Mouse (Mus musculus) hindbrain, embryonic 14.5 days (tissue): ENCODE results near the gene Pcnx3. TPM values are rescaled to one million over a fixed set of nuclear protein-coding genes. Genes with fewer than 3 reads are reported as not detected.

Experiments used
- ATAC-seq: fragments of 200-750 bp; cut with Nextera tagmentation; 2 replicates; pipeline ENCODE4 v1.8.0; 2017; ENCODE audit warnings: moderate number of reproducible peaks, mild to moderate bottlenecking, moderate TSS enrichment, moderate library complexity; ENCODE audit not compliant: low FRiP score
- DNase-seq: peaks from one replicate; pipeline ENCODE4 v3.0.0-alpha.2; 2015; ENCODE audit warnings: low spot score
- H3K27ac ChIP-seq: fragments of 300-500 bp; sonication (generic); 2 replicates; pipeline ENCODE4 v1.5.1; 2014; ENCODE audit warnings: mild to moderate bottlenecking, moderate library complexity
- H3K27me3 ChIP-seq: fragments of 300-500 bp; sonication (generic); 2 replicates; pipeline ENCODE4 v1.6.1; 2014; ENCODE audit warnings: mild to moderate bottlenecking, low read length, mixed read lengths; ENCODE audit not compliant: control insufficient read depth, insufficient read depth
- H3K36me3 ChIP-seq: fragments of 300-500 bp; sonication (generic); replicated peaks from 2 replicates; pipeline ENCODE4 v1.6.1; 2014; ENCODE audit not compliant: control insufficient read depth, insufficient read depth
- H3K4me1 ChIP-seq: fragments of 300-500 bp; sonication (generic); replicated peaks from 2 replicates; pipeline ENCODE4 v1.6.1; 2014; ENCODE audit warnings: antibody characterized with exemption, low read length, mixed read lengths; ENCODE audit not compliant: control insufficient read depth, insufficient read depth
- H3K4me2 ChIP-seq: fragments of 300-500 bp; sonication (generic); replicated peaks from 2 replicates; pipeline ENCODE4 v1.6.1; 2014; ENCODE audit warnings: mild to moderate bottlenecking, moderate library complexity
- H3K4me3 ChIP-seq: fragments of 300-500 bp; sonication (generic); replicated peaks from 2 replicates; pipeline ENCODE4 v1.5.1; 2014; ENCODE audit warnings: mild to moderate bottlenecking, low read length
- H3K9ac ChIP-seq: fragments of 300-500 bp; sonication (generic); 2 replicates; pipeline ENCODE4 v1.6.1; 2014
- H3K9me3 ChIP-seq: fragments of 300-500 bp; sonication (generic); 2 replicates; pipeline ENCODE4 v1.6.1; 2016; ENCODE audit warnings: low read length; ENCODE audit not compliant: control insufficient read depth
- WGBS: fragments of 180-500 bp; shearing (Covaris S2); extraction: QIAGEN DNeasy Blood & Tissue Kit; methylation state at CpG from one replicate; pipeline ENCODE4 v1.1.7; 2014; 5-methylcytosine and 5-hydroxymethylcytosine counted together
- polyA plus RNA-seq: library from polyadenylated mRNA; unstranded; fragments of >200 nt; fragmentation: Nextera tagmentation; extraction: Ambion mirVana; gene quantifications from 2 replicates; pipeline ENCODE4 v1.2.1, GENCODE M21; 2014

Gene Pcnx3
- polyA plus RNA-seq, 1 experiment from 2014 or later: 32.1 TPM

- H3K27ac ChIP-seq: no peak within 1 kb of the TSS
- no peak for DNase-seq
- no peaks in the 10 kb centered on the region for H3K27me3 ChIP-seq
- no peaks in the 10 kb centered on the region for H3K4me1 ChIP-seq
- ATAC-seq: 0 out of 2 replicates have a peak, but pooled peaks have one; percentile 46
- peaks cover 80% of the 10 kb centered on the region for H3K36me3 ChIP-seq
- WGBS: 77% methylated on average over 17 of the region's 17 CpGs
- H3K9me3 ChIP-seq: no peaks in the 10 kb centered on the region
- no peak within 1 kb of the TSS for H3K9ac ChIP-seq
- no peak within 1 kb of the TSS for H3K4me3 ChIP-seq
- no peak within 1 kb of the TSS for H3K4me2 ChIP-seq
Observed at GRCm38 (mm10) chr19:5704163-5704800, 15.6 kb upstream of the Pcnx3 start, which contains the start of gene Kcnk7. Gene Kcnk7, plus strand, starts transcription at chr19:5704367.

DNA sequence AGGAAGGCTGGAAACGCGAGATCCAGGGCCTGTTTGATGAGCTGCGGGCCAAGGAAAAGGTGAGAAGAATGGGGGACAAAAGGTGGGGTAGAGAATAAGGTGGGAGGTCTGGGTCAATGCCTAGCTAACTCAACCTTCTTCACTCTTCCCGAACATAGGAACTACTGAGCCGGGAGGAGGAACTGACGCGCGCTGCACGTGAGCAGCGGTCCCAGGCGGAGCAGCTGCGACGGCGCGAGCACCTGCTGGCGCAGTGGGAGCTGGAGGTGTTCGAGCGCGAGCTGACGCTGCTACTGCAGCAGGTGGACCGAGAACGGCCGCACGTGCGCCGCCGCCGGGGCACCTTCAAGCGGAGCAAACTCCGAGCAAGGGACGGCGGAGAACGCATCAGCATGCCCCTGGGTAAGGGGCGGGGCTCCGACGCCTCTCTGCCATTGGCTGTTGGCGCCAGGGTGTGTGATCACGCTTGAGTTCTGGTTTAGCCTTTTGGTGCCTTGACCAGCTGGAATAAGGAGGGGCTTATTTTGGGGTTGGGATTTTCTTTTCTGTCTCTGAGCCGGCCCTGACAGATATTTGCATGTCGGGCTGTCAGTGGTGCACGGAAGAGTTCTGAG is 7.2 kb upstream of the Pcnx3 start:
- ATAC-seq: 0 out of 2 replicates have a peak, but pooled peaks have one; percentile 38
- H3K36me3 ChIP-seq: peaks cover 74% of the 10 kb centered on the region
- H3K4me3 ChIP-seq: peak overlapping the region; percentile 22
- H3K27me3 ChIP-seq: no peaks in the 10 kb centered on the region
- H3K9ac ChIP-seq: peak overlapping the region; percentile 24; the same call in 1 of the 2 replicates
- H3K4me1 ChIP-seq: peaks cover 16% of the 10 kb centered on the region; the same call in 1 of the 2 replicates
- no peak overlapping the region for H3K27ac ChIP-seq
- H3K4me2 ChIP-seq: peak overlapping the region; percentile 50
- WGBS: 11% methylated on average over 41 of the region's 41 CpGs
- DNase-seq: no peak
- no peaks in the 10 kb centered on the region for H3K9me3 ChIP-seq

DNA sequence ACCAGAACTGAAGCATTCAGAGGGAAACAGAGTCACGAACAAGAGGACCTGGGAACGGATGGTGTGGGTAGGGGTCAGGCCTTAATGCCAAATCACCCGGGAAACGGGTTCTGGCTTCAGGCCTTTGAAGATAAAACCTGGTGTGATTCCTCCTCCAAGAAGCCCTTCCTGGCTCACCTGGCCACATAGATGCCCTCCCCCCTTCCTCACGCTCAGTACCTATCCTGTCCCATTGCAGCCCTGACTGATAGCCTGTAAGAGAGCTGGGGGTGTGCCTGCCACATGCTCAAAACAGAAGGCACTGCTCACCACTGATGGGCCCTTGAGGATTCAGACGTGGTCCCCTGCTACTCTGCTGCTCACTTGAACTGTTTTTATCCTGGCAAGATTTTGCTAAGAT is 5.1 kb upstream of the Pcnx3 start:
- Histone ChIP-seq H3K36me3 (peaks cover 53% of the 10 kb centered on the region), H3K4me1 (peaks cover 28% of the 10 kb centered on the region), H3K4me3 (no peak overlapping the region), H3K9me3 (no peaks in the 10 kb centered on the region), H3K27ac (no peak overlapping the region), H3K27me3 (no peaks in the 10 kb centered on the region), H3K4me2 (no peak overlapping the region), H3K9ac (no peak overlapping the region)
- 90% methylated on average over 6 of the region's 6 CpGs for WGBS
- DNase-seq: no peak
- no peak for ATAC-seq

- peak overlapping the region; percentile 78; the same call in 1 of the 2 replicates for H3K9ac ChIP-seq
- peaks cover 44% of the 10 kb centered on the region for H3K36me3 ChIP-seq
- peak overlapping the region; percentile 55 for H3K27ac ChIP-seq
- DNase-seq (no peak), ATAC-seq (no peak)
- 69% methylated on average over 10 of the region's 10 CpGs for WGBS
- H3K4me1 ChIP-seq: peaks cover 29% of the 10 kb centered on the region
- H3K27me3 ChIP-seq: no peaks in the 10 kb centered on the region
- no peaks in the 10 kb centered on the region for H3K9me3 ChIP-seq
- H3K4me2 ChIP-seq: peak overlapping the region; percentile 99
- H3K4me3 ChIP-seq: no peak overlapping the region
Observed at GRCm38 (mm10) chr19:5692913-5693396, 4.2 kb upstream of the Pcnx3 start.

GRCm38 (mm10) chr19:5692086-5692912 is 3.6 kb upstream of the Pcnx3 start:
- 65% methylated on average over 10 of the region's 10 CpGs for WGBS
- ATAC-seq: no peak
- Histone ChIP-seq H3K36me3 (peaks cover 38% of the 10 kb centered on the region), H3K9me3 (no peaks in the 10 kb centered on the region), H3K4me2 (peak overlapping the region; percentile 99), H3K27me3 (no peaks in the 10 kb centered on the region), H3K9ac (peak overlapping the region; percentile 78), H3K4me3 (peak overlapping the region; percentile 97), H3K27ac (peak overlapping the region; percentile 55), H3K4me1 (peaks cover 36% of the 10 kb centered on the region)
- no peak for DNase-seq

- Histone ChIP-seq H3K4me1 (peaks cover 38% of the 10 kb centered on the region), H3K9ac (peak overlapping the region; percentile 78; the same call in 1 of the 2 replicates), H3K27ac (peak overlapping the region; percentile 28; the same call in 1 of the 2 replicates), H3K4me3 (peak overlapping the region; percentile 97), H3K27me3 (no peaks in the 10 kb centered on the region), H3K36me3 (peaks cover 31% of the 10 kb centered on the region), H3K4me2 (peak overlapping the region; percentile 99), H3K9me3 (no peaks in the 10 kb centered on the region)
- DNase-seq (no peak), ATAC-seq (no peak)
- WGBS: 85% methylated on average over 5 of the region's 5 CpGs
Observed at GRCm38 (mm10) chr19:5691601-5692000, 2.9 kb upstream of the Pcnx3 start.

- H3K4me3 ChIP-seq: peak overlapping the region; percentile 97
Observed at GRCm38 (mm10) chr19:5690343-5690735, 1.6 kb upstream of the Pcnx3 start.

DNA sequence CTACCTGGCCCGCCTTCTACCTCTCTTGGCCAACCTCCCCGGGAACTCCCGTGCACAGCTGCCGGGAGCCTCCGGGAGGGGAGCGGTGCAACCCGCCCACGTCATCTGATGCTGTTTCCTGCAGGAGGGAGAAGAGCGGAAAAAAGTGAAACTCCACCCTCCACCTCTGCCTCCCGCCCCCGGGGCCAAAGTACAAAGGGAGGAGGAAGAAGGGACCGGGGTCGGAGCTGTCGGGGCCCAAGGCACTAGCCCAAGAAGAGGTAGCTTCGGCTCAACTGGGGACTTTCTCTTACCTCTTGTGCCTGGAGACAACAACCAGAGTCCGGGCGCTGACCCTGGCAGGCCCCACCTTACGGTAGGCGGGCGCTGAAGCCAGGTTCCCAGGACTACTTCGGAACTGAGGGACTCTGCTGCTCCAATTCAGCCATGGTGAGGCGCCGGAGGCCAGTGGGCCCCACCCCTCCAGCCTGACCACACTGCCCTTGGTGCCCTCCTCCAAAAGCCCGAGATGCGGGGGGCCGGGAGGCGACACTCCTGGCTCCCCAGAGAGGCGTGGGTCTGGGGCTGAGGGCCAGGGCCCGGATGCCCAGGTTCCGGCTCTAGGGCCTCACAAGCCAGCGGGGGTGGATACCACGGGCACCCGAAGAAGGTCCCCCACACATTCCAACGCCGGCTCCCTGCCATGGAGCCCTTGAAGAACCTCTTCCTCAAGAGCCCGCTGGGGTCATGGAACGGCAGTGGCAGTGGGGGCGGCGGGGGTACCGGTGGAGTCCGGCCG is 1.0 kb upstream of the Pcnx3 start:
- Histone ChIP-seq H3K27ac (peak overlapping the region; percentile 71), H3K4me2 (peak overlapping the region; percentile 99), H3K4me3 (peak overlapping the region; percentile 97), H3K9me3 (no peaks in the 10 kb centered on the region), H3K27me3 (no peaks in the 10 kb centered on the region), H3K4me1 (peaks cover 32% of the 10 kb centered on the region), H3K9ac (peak overlapping the region; percentile 78), H3K36me3 (peaks cover 37% of the 10 kb centered on the region)
- DNase-seq (peak; percentile 56), ATAC-seq (no peak)
- WGBS: 12% methylated on average over 42 of the region's 42 CpGs

More at GRCm38 (mm10) chr19:5690343-5690735, 1.6 kb upstream of the Pcnx3 start:
- Histone ChIP-seq H3K4me1 (peaks cover 32% of the 10 kb centered on the region), H3K9me3 (no peaks in the 10 kb centered on the region), H3K4me2 (peak overlapping the region; percentile 99), H3K36me3 (peaks cover 35% of the 10 kb centered on the region), H3K27me3 (no peaks in the 10 kb centered on the region), H3K27ac (peak overlapping the region; percentile 71; the same call in 1 of the 2 replicates), H3K9ac (peak overlapping the region; percentile 78)
- WGBS: 73% methylated on average over 15 of the region's 15 CpGs
- ATAC-seq (no peak), DNase-seq (no peak)
